Comparison of ENCODE assay signal across 13 mouse cellular contexts in the genomic region with DNA sequence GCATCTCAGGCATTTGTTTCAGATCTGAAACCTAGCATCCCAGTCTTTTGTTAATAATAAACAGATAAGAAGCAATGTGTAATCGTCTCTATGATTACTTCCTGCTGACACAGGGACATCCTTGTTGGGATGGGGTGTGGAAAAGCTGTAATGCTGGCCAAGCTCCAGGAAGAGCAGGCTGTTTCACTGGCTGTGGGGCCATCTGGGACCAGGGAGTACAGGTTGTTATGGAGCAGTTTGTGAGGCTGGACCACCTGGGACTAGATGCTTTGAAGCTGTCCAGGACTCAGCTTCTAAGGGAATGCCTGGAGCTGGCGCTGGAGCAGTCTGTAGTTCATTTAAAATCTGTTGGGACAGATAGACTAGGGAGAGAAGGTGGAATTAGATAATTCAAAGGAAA.
DNase-seq lines count a peak whose midpoint lies in the region; ATAC-seq lines count a peak whose summit lies in the region.
"Had no signal": no experiment of that assay in that cellular context is flagged by ENCODE, and none has a peak within 500 bp of the region (broad histone marks: within the 10 kb centered on the region; RNA-seq: fewer than 3 reads in every experiment).

No protein-coding gene starts in this region.

- H3K9ac ChIP-seq in kidney, embryonic 14.5 days (ENCODE audit: low read depth, low read length) = no peak overlapping the region
- H3K9ac ChIP-seq: liver, embryonic 12.5 days had no signal

- 63% methylated on average over 2 of the region's 2 CpGs for WGBS in kidney, embryonic 14.5 days

- intact Hi-C loops in heart, postnatal 25 days (cut with DNase I) = no loop called here

- H3K36me3 ChIP-seq in kidney, embryonic 14.5 days (ENCODE audit: control insufficient read depth, insufficient read depth, low read length) = no peaks in the 10 kb centered on the region
- H3K36me3 ChIP-seq: liver, embryonic 12.5 days had no signal

- no peak for ATAC-seq in kidney, embryonic 14.5 days (ENCODE audit: low FRiP score, low TSS enrichment)
- ATAC-seq: liver, embryonic 12.5 days had no signal

- H3K27me3 ChIP-seq in kidney, embryonic 14.5 days (ENCODE audit: control insufficient read depth, insufficient read depth, low read length) = no peaks in the 10 kb centered on the region
- H3K27me3 ChIP-seq: liver, embryonic 12.5 days had no signal

- peaks cover 3% of the 10 kb centered on the region; the same call in 1 of the 2 replicates for H3K4me1 ChIP-seq in kidney, embryonic 14.5 days (ENCODE audit: control insufficient read depth, insufficient read depth, low read length)
- H3K4me1 ChIP-seq: liver, embryonic 12.5 days had no signal

- H3K4me2 ChIP-seq in kidney, embryonic 14.5 days (replicated peaks; ENCODE audit: low read depth, low read length) = no peak overlapping the region
- H3K4me2 ChIP-seq: liver, embryonic 12.5 days had no signal

- H3K27ac ChIP-seq in kidney, embryonic 14.5 days (ENCODE audit: low read depth, low read length) = no peak overlapping the region
- H3K27ac ChIP-seq: liver, embryonic 12.5 days; macrophage had no signal

- H3K4me3 ChIP-seq in kidney, embryonic 14.5 days (ENCODE audit: low read length) = no peak overlapping the region
- H3K4me3 ChIP-seq: liver, embryonic 12.5 days had no signal

- no peaks in the 10 kb centered on the region for H3K9me3 ChIP-seq in kidney, embryonic 14.5 days (ENCODE audit: control insufficient read depth, low read length)
- H3K9me3 ChIP-seq: liver, embryonic 12.5 days had no signal

- DNase-seq in kidney, adult 11 months = peak; percentile 41
- DNase-seq in brain, adult 2 months (ENCODE audit: low read depth, low spot score) = peak; percentile 92
- peak; percentile 78 for DNase-seq in cerebellum, adult 8-10 months
- peak; percentile 43 to 47 for DNase-seq in kidney, adult 8-10 months
- DNase-seq in spleen, postnatal 36 days (ENCODE audit: low spot score in 2 of 2) = no peak
- DNase-seq in heart, postnatal 25 days (ENCODE audit: low spot score) = no peak
- DNase-seq in right cerebral cortex, postnatal 4 days = no peak
- DNase-seq: adrenal gland, postnatal 25 days; heart, adult 11 months; thymus, adult 2 months had no signal

Comparison
In these comparisons a context has a peak if more than half of its experiments do, and no peak if none do; other contexts are left out.
1. DNase-seq: peak in kidney, adult 11 months (single experiment), brain, adult 2 months (single experiment), cerebellum, adult 8-10 months (single experiment) and kidney, adult 8-10 months (2 of 2); none in spleen, postnatal 36 days (0 of 2), heart, postnatal 25 days (single experiment) and right cerebral cortex, postnatal 4 days (single experiment).